Mouse (Mus musculus) hindbrain, embryonic 12.5 days (tissue): ENCODE measurements around the gene Gm49510. TPM values are rescaled to one million over a fixed set of nuclear protein-coding genes. Genes with fewer than 3 reads are reported as not detected.

Source experiments
- ATAC-seq: fragments of 200-750 bp; cut with Nextera tagmentation; 2 replicates; pipeline ENCODE4 v1.8.0; 2017; ENCODE audit warnings: moderate TSS enrichment; ENCODE audit not compliant: low FRiP score
- H3K27ac ChIP-seq: fragments of 300-500 bp; sonication (generic); 2 replicates; pipeline ENCODE4 v1.5.1; 2016; ENCODE audit warnings: mild to moderate bottlenecking
- H3K27me3 ChIP-seq: fragments of 300-500 bp; sonication (generic); 2 replicates; pipeline ENCODE4 v1.6.1; 2016; ENCODE audit warnings: mild to moderate bottlenecking
- H3K36me3 ChIP-seq: fragments of 300-500 bp; sonication (generic); 2 replicates; pipeline ENCODE4 v1.6.1; 2016; ENCODE audit warnings: mild to moderate bottlenecking
- H3K4me1 ChIP-seq: fragments of 300-500 bp; sonication (generic); 2 replicates; pipeline ENCODE4 v1.6.1; 2016
- H3K4me2 ChIP-seq: fragments of 300-500 bp; sonication (generic); replicated peaks from 2 replicates; pipeline ENCODE4 v1.6.1; 2016; ENCODE audit warnings: mild to moderate bottlenecking
- H3K4me3 ChIP-seq: fragments of 300-500 bp; sonication (generic); 2 replicates; pipeline ENCODE4 v1.5.1; 2016; ENCODE audit warnings: mild to moderate bottlenecking
- H3K9ac ChIP-seq: fragments of 300-500 bp; sonication (generic); 2 replicates; pipeline ENCODE4 v1.6.1; 2016; ENCODE audit warnings: mild to moderate bottlenecking, moderate library complexity
- H3K9me3 ChIP-seq: fragments of 300-500 bp; sonication (generic); replicated peaks from 2 replicates; pipeline ENCODE4 v1.6.1; 2016; ENCODE audit warnings: mild to moderate bottlenecking
- WGBS: fragments of 180-500 bp; shearing (Covaris S2); methylation state at CpG from one replicate; pipeline ENCODE4 v1.1.7; 2016; 5-methylcytosine and 5-hydroxymethylcytosine counted together
- polyA plus RNA-seq: library from polyadenylated mRNA; unstranded; fragments of >200 nt; fragmentation: Nextera tagmentation; extraction: Ambion mirVana; gene quantifications from 2 replicates; pipeline ENCODE4 v1.2.1, GENCODE M21; 2016

Gene Gm49510
- polyA plus RNA-seq, 1 experiment from 2014 or later: 0.61 TPM

DNA sequence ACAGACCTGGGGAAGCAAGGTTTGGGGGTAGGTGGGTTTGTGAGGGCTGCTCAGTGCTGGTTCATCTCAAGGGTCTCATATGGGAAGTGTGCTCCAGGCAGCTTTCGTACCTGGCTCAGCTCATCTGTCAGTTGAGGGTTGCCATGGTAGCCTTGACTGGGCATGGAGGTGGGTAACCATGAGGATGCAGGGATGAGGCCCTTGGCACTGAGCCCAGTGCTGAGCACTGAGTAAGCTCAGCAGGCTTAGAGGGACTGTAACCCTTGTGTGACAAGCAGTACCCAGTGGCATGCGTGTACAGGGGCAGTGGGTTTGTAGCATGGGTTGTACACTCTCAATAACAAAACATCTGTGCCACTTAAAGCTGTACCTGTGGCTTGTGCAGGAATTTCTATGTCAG lies 38.5 kb downstream of the Gm49510 start:
- no peak overlapping the region for H3K4me3 ChIP-seq
- peaks cover 48% of the 10 kb centered on the region for H3K36me3 ChIP-seq
- H3K4me2 ChIP-seq: no peak overlapping the region
- no peak overlapping the region for H3K27ac ChIP-seq
- H3K9me3 ChIP-seq: no peaks in the 10 kb centered on the region
- 91% methylated on average over 2 of the region's 2 CpGs for WGBS
- no peaks in the 10 kb centered on the region for H3K27me3 ChIP-seq
- ATAC-seq: no peak
- no peak overlapping the region for H3K9ac ChIP-seq
- H3K4me1 ChIP-seq: peaks cover 26% of the 10 kb centered on the region

DNA sequence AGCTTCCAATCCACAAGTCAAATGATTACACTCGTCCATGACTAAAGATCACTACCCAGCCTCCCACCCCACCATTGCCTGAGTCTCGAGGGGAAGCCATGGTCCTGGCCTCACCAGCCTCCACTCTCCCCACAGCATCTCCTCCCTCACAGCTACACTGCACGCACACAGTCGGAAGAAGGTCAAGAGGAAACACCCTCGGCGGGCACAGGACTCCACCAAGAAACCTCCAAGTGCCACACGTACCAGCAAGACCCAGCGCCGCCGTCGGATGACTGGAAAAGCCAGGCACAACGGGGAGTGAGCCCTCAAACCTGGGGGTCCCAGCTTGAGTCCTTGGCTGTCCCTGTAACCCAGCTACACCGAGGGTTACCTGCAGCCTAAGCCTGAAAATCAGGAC lies 40.9 kb downstream of the Gm49510 start:
- no peaks in the 10 kb centered on the region for H3K9me3 ChIP-seq
- no peak overlapping the region for H3K4me3 ChIP-seq
- H3K9ac ChIP-seq: no peak overlapping the region
- no peak overlapping the region for H3K27ac ChIP-seq
- H3K36me3 ChIP-seq: peaks cover 48% of the 10 kb centered on the region
- no peak overlapping the region for H3K4me2 ChIP-seq
- H3K27me3 ChIP-seq: no peaks in the 10 kb centered on the region
- ATAC-seq: no peak
- H3K4me1 ChIP-seq: peaks cover 25% of the 10 kb centered on the region
- 94% methylated on average over 13 of the region's 13 CpGs for WGBS

DNA sequence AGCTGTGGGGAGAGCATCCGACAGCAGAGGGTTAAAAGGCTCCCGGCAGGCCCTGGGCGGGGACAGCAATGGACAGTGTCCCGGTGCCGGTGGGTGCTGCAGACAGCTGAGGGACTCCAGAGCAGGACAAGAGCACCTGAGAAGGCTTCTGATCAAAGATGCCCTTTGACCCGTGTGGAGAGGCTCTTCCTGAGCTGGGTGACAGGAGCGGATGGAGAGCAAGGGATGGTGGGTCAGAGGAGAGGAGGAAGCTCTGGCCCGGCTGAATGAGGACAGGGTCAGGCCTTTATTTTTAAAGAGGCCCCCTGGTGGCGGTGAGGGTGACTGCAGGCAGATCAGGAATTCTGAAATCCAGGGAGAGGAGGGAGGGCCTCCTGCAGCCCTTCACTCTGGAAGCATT lies 43.2 kb downstream of the Gm49510 start:
- Histone ChIP-seq H3K27ac (peak overlapping the region; percentile 60; the same call in 1 of the 2 replicates), H3K4me1 (peaks cover 14% of the 10 kb centered on the region), H3K4me2 (peak overlapping the region; percentile 54), H3K9ac (peak overlapping the region; percentile 68), H3K27me3 (no peaks in the 10 kb centered on the region), H3K4me3 (peak overlapping the region; percentile 28), H3K9me3 (no peaks in the 10 kb centered on the region), H3K36me3 (peaks cover 38% of the 10 kb centered on the region)
- WGBS: 3% methylated on average over 9 of the region's 9 CpGs
- peak; percentile 70 for ATAC-seq

DNA sequence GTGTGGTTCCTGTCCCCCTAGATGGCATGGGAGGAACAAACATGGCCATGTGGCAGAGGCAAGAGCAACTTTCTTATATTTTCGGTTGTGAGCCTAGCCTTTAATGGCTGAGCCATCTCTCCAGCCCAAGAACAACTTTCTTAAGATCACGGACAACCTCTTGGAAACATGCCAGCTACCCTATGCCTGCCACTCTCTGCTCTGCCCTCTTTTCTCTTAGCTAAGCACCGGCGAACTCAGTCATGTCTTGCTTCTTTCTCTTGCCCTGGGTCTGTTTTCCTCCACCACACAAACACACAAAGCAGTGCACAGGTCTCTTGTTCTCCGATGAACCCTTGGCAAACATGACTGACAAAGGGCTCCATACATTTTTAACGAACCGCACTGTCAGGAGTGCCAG lies 46.8 kb downstream of the Gm49510 start:
- Histone ChIP-seq H3K4me1 (peaks cover 30% of the 10 kb centered on the region), H3K27ac (no peak overlapping the region), H3K27me3 (no peaks in the 10 kb centered on the region), H3K9me3 (no peaks in the 10 kb centered on the region), H3K9ac (no peak overlapping the region), H3K36me3 (peaks cover 11% of the 10 kb centered on the region), H3K4me2 (no peak overlapping the region), H3K4me3 (no peak overlapping the region)
- 75% methylated on average over 7 of the region's 7 CpGs for WGBS
- ATAC-seq: no peak

DNA sequence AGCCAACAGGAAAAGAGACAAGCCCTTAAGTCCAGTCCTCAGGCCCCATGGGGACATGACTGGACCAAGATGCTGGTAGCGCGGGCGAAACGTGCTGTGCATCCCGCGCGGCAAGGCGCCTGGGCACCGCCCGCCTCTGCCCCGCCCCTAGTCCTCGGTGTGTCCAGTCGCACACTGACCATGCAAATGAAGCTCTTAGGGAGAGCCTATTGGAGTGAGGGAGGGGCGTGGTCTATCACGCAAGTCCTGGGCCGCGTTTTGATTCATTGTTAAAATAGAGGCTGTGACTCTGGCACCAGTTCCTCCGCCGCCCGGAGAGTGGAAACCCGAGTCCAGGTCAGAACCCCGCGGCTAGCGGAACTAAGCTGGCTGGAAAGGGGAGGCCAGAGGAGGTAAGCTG lies 48.2 kb downstream of the Gm49510 start, which contains the start of gene Triobp:
TSS of gene Triobp (plus strand) at position 68 of the 400 bp plus-strand sequence.
- H3K27me3 ChIP-seq: no peaks in the 10 kb centered on the region
- H3K4me3 ChIP-seq: peak within 1 kb of the TSS; percentile 58
- peak within 1 kb of the TSS; percentile 69 for H3K4me2 ChIP-seq
- under 1% methylated on average over 24 of the region's 24 CpGs for WGBS
- peak; percentile 97 for ATAC-seq
- peak within 1 kb of the TSS; percentile 77 for H3K27ac ChIP-seq
- H3K4me1 ChIP-seq: peaks cover 28% of the 10 kb centered on the region
- H3K36me3 ChIP-seq: peaks cover 19% of the 10 kb centered on the region
- H3K9me3 ChIP-seq: no peaks in the 10 kb centered on the region
- peak within 1 kb of the TSS; percentile 78 for H3K9ac ChIP-seq

DNA sequence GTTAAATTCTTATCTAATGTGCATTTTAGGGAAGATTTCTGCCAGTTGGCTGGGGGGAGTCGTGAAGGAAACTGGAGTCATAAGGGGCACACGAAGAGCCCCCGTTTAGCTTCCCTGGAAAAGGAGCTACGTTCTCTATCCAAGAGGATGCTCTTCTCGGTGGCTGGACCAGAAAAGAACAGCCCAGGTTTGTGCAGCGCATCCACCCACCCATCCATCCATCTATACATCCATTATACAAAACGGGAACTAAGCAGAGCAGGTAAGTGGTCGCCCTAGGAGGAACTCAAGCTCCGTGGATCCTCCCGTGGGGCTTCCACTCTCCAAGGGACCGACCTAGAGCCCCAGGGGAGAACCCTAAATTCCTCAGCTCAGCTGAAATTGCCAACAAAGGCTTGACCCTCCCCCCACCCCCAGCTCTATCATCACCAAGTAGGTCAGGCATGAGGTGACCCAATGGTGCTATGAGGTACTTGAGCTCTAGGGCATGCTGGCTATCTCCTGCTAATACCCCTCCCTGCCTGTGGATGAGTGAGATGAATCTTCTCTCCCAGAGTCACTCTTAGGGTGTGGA lies 48.8 kb downstream of the Gm49510 start:
- Histone ChIP-seq H3K4me3 (peak overlapping the region; percentile 58), H3K27ac (peak overlapping the region; percentile 77), H3K4me2 (peak overlapping the region; percentile 69), H3K27me3 (no peaks in the 10 kb centered on the region), H3K9me3 (no peaks in the 10 kb centered on the region), H3K4me1 (peaks cover 23% of the 10 kb centered on the region), H3K36me3 (peaks cover 23% of the 10 kb centered on the region), H3K9ac (peak overlapping the region; percentile 78)
- peak; percentile 61 for ATAC-seq
- WGBS: 3% methylated on average over 11 of the region's 11 CpGs

DNA sequence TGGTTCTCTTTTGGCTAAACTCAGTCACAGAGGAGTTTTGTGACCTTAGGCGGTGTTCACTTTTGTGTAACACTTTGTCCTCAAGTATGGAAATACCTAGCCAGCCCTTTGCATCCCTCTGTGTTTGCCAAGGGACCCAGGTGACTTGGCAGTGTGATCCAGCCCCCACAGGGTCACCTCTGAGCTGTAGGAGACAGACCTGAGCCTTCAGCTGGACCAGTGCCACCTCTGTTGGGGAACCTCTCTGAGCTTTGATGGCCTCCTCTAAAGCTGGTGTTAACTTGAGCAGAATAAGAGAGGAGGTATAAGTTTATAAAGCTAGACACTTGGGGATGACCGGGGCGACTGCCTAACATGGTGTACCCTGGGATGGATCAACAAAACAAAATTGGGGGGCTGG lies 49.4 kb downstream of the Gm49510 start:
- ATAC-seq: no peak
- Histone ChIP-seq H3K9me3 (no peaks in the 10 kb centered on the region), H3K27me3 (no peaks in the 10 kb centered on the region), H3K4me2 (peak overlapping the region; percentile 69), H3K27ac (no peak overlapping the region), H3K36me3 (peaks cover 30% of the 10 kb centered on the region), H3K4me3 (peak overlapping the region; percentile 58), H3K4me1 (peaks cover 23% of the 10 kb centered on the region), H3K9ac (no peak overlapping the region)
- 99% methylated on average over 3 of the region's 3 CpGs for whole genome bisulfite sequencing

DNA sequence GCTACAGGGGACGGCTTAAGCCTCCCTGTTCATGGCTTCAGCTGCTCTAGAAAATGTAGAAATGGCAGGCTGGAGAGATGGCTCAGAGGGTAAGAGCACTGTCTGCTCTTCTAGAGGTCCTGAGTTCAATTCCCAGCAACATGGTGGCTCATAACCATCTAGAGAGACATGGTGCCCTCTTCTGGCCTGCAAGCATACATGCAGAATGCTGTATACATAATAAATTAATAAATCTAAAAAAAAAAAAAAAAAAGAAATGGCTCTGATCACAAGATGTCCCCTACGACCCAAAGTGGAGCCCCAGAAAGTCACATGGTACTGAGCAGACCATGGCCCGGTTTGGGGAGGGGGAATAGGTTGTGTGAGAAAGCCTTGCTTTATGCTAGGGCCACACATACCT lies 56.2 kb downstream of the Gm49510 start:
- no peak overlapping the region for H3K9ac ChIP-seq
- WGBS: 75% methylated on average over 3 of the region's 3 CpGs

DNA sequence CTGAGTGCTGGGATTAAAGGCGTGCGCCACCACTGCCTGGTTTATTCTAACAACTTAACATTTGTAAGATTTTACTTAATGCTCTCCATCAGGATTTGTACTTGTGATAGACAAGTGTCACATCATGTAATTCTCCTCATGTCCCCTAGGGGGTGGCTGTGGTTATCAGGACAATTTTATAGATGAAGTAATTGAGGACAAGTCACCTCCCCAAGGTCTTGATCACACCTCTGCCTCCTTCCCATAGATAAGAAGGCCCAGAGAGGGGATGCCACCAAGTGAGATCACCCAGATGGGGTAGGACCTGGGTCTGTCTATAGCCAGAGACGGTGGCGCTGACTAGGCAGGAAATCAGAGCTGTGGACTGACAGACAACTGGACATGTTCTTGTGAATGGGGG lies 56.9 kb downstream of the Gm49510 start:
- Histone ChIP-seq H3K4me1 (peaks cover 3% of the 10 kb centered on the region; the same call in 1 of the 2 replicates), H3K27ac (no peak overlapping the region), H3K9ac (no peak overlapping the region), H3K9me3 (no peaks in the 10 kb centered on the region), H3K36me3 (peaks cover 67% of the 10 kb centered on the region), H3K4me3 (no peak overlapping the region), H3K4me2 (no peak overlapping the region), H3K27me3 (no peaks in the 10 kb centered on the region)
- 84% methylated on average over 4 of the region's 4 CpGs for WGBS
- ATAC-seq: no peak

More for the DNA sequence above, 56.2 kb downstream of the Gm49510 start:
- no peak overlapping the region for H3K27ac ChIP-seq
- H3K4me3 ChIP-seq: no peak overlapping the region
- no peak for ATAC-seq
- H3K4me1 ChIP-seq: peaks cover 7% of the 10 kb centered on the region; the same call in 1 of the 2 replicates
- H3K27me3 ChIP-seq: no peaks in the 10 kb centered on the region
- no peak overlapping the region for H3K4me2 ChIP-seq
- H3K36me3 ChIP-seq: peaks cover 66% of the 10 kb centered on the region
- H3K9me3 ChIP-seq: no peaks in the 10 kb centered on the region

DNA sequence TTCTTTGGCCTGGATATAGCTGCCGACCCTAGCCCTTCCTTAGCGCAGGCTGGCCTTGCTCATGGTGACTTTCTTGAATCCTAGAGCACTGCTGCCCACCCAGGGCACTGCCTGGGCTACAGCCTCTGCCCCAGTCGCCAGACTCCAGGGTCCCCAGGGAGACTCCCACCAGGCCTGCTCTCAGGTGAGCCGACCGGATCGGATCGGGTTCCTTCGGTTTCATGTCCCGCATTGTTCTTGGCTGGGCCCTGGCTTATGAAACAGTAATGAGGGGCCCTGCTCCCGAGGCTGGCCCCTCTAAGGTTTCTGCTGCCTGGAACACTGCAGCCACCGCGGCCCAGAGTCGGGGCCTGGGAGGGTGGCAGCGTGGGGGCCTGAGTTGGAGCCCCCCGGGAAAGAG lies 57.6 kb downstream of the Gm49510 start:
- Histone ChIP-seq H3K27me3 (no peaks in the 10 kb centered on the region), H3K27ac (0 out of 2 replicates have a peak overlapping the region, but pooled peaks have one; percentile 2), H3K4me3 (no peak overlapping the region), H3K36me3 (peaks cover 66% of the 10 kb centered on the region), H3K4me1 (peaks cover 3% of the 10 kb centered on the region; the same call in 1 of the 2 replicates), H3K4me2 (no peak overlapping the region), H3K9ac (0 out of 2 replicates have a peak overlapping the region, but pooled peaks have one; percentile 41), H3K9me3 (no peaks in the 10 kb centered on the region)
- WGBS: 68% methylated on average over 15 of the region's 15 CpGs
- no peak for ATAC-seq

DNA sequence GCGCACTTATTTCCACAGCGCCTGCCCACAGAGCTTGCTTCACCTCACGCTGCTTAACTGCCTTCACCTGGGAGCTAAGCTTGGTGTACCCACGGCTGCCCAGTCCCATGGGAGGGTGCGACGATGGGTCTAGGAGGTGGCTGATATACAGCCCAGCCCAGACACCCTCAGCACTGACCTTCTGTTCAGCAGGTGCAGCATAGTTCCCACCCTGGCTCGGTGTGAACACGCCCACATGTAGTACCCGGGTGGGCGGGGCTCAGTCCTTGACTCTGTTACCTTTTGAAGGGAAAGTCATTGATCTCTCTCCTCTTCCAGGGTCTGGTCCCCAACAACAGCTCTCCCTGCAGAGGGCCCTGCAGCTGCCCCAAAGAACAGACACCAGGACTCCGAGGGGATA lies 60.1 kb downstream of the Gm49510 start:
- Histone ChIP-seq H3K27ac (no peak overlapping the region), H3K4me1 (peaks cover 3% of the 10 kb centered on the region; the same call in 1 of the 2 replicates), H3K36me3 (peaks cover 51% of the 10 kb centered on the region), H3K9ac (no peak overlapping the region), H3K27me3 (no peaks in the 10 kb centered on the region), H3K9me3 (no peaks in the 10 kb centered on the region), H3K4me3 (no peak overlapping the region), H3K4me2 (no peak overlapping the region)
- 91% methylated on average over 11 of the region's 11 CpGs for WGBS
- no peak for ATAC-seq

DNA sequence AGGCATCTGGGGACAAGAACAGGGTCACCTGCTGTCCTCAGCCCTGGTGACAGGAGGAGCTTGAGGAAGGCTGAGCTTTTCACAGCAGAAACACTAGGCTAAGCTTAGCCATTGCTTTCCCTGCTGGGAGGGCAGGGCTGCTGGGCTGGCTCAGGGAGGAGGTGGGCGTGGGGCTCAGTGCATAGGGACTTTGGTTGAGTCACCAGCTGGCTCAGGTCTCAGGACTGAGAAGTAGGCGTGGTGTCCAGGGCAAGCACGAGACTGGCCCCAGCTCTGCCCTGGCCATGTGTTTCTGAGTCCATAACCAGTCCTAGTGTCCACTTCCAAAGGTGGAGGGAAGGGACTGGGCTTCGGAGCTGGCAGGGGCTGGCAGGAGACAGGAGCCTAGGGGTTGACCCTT lies 60.6 kb downstream of the Gm49510 start:
- 78% methylated on average over 4 of the region's 4 CpGs for WGBS
- H3K4me1 ChIP-seq: peaks cover 3% of the 10 kb centered on the region; the same call in 1 of the 2 replicates
- no peak overlapping the region for H3K4me3 ChIP-seq
- no peaks in the 10 kb centered on the region for H3K27me3 ChIP-seq
- H3K27ac ChIP-seq: no peak overlapping the region
- no peak overlapping the region for H3K4me2 ChIP-seq
- peaks cover 48% of the 10 kb centered on the region for H3K36me3 ChIP-seq
- H3K9ac ChIP-seq: no peak overlapping the region
- ATAC-seq: no peak
- H3K9me3 ChIP-seq: no peaks in the 10 kb centered on the region

DNA sequence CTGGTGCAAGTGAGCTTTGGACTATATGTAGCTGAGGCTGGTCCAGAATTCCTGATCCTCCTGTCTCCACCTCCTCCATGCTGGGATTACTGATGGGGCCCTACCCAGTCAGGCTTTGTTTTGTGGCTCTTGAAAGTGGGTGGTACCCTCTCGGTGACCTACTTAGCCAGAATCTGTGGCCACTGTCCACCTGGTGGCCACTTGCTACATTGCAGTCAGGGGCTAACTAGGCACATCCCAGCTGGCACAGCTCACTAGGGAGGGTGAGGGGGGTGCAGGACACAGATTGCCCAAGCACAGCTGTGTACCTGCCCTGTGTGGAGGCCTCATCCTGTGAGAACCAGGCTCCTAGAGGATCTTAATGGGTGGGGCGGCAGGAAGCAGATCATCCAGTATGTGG lies 63.4 kb downstream of the Gm49510 start:
- peak; percentile 43 for ATAC-seq
- Histone ChIP-seq H3K4me2 (no peak overlapping the region), H3K9me3 (no peaks in the 10 kb centered on the region), H3K27me3 (no peaks in the 10 kb centered on the region), H3K9ac (no peak overlapping the region), H3K27ac (no peak overlapping the region), H3K36me3 (peaks cover 52% of the 10 kb centered on the region), H3K4me3 (no peak overlapping the region), H3K4me1 (no peaks in the 10 kb centered on the region)
- 33% methylated on average over 2 of the region's 2 CpGs for WGBS
